Mouse (Mus musculus) ovary, postnatal 14 days (tissue): ENCODE measurements around the gene Epb41l2.

Experiments
- DNase-seq: peaks from one replicate; pipeline ENCODE4 v3.0.0; 2022; ENCODE audit warnings: low spot score

Gene Epb41l2

DNA sequence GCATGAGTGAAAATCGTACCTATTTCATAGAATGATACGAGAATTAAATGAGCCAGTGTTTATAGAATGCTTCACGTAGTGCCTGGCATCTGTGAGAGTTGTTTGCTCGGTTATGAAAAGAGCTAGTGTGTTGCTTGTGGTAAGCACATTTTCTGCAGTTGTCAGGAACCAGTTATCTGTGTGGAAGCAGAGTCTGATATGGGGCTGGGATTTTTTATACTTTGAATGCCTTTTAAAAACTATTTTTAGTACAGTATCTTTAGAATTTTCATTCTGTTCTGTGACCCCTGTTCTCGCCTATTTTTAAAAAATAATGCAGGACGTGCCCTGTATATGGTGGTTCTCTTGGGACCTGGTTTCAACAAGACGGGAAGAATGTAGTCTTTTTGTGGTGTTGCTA, 6.1 kb downstream of the Epb41l2 start:
- no peak for DNase-seq

DNA sequence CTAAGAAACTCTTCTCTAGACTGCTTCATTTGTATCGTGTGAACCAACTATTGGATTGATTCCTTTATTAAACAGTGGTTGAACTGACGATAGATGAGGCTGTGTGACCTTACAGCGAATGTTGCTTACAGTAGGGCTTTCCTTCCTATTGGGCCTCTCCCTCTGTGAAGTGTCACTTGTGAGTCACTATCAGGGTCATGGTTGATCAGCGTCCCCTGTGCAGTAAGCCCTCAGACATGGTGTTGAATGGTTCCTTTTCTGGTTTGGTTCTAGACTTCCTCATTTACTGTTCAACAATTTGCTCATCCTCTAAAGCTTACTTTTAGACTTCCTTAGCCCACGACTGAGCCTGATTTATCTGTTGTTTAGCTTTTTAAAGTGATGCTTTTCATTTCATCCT, 7.1 kb downstream of the Epb41l2 start:
- DNase-seq, result no peak

DNA sequence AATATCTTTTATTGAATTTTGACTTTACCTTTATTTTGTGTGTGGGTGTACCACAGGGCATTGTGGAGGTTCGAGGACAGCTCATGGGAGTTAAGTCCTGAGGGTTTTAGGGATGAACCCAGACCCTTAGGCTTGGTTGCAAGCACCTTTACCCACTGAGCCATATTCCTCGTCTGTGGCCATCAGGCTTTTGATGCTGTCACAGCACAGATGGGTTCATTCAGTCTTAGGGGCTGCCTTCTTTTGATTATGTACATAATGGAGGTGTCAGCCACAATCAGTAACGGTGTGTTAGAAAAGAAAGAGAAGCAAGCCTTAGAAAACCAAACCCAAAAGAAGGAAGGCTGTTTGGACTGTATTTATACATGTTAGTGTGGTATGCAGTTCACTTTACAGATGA, 9.3 kb downstream of the Epb41l2 start:
- DNase-seq, result no peak

DNA sequence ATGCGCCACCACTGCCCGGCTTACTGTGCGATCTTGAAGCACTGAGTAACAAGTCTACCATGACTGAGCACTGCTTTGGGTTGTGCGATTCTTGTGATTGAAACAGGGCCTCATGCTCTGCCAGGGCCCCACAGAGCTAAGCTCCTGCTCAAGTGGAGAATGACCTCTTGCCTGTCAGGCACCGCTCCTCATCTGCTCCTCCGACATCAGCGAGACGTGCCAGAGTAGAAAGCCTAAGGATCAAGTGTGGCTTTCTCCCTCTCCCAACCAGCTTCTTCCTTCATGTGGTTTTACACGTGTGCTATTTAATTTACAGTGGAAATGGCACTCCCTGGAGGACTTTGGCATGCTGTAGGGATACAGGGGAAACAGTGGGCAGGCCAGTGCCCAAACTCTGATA, 10.1 kb downstream of the Epb41l2 start:
- no peak for DNase-seq

DNA sequence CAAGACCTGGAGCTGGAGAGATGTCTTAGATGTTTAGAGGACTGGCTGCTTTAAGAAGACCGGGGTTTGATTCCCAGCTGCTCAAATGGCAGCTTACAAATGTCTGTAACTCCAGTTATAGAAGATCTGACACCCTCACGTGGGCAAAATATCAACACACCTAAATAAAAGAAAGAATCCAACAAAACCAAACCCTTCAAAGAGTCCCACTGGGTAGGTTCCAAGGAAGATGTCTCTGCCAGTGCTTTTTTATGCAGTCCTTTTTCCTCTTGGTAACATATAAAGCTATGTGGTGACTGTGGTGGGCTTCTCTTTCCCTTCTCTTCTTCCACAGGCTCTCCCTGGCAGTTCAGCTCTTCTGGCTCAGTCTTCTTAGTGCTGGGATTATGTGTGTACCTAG, 11.7 kb downstream of the Epb41l2 start:
- DNase-seq, result no peak

DNA sequence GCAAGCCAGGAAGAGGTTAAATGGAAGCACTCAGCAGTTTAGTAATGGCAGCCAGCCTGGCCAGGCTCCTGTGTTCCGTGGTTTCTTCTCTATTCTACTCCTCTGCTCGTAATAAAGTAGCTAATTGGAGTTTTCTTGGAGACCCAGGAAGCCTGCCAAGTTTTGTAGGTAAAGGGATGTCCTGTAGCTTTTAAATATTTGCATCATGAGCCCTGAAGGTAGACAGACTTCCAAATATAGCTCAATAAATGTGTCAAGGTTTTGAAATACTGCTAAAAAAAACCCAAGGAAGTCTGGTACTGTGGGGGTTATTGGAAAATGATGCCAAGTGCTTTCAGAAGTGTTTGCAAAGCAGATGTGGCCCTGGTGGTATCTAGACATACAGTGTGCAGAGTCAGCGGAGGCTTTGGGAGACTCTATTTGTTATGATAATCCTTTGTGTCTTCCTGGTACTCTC, 12.3 kb downstream of the Epb41l2 start:
- DNase-seq, result no peak

DNA sequence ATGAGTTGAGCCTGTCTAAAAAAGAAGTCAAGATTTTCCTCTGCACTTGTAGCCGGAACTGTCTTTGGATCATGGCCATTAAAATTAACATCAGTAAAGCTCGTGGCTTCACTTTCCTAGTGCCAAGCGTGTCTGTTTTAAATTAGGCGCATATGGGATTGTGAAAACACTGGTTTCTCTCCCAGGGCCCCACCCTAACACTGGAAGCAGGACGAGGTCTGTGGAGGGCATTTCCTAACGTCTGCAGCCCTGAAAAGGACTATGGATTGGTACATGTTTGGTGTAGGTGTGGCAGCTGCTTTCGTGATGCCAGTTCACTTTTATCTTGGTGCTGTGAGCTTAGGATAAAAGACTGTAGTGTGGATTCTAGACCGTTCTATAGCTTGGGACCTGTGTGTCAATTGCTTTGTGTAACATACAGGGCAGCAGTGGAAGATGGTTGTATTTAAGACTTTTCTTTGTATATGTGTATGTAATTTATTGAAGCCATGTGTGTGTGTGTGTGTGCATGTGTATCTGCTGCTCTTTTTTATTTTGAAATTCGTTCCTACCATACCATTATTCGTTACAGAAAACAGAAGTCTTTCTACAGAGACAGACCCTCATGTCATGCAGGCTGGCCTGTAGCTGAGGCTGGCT, 13.0 kb downstream of the Epb41l2 start:
- DNase-seq, result no peak

DNA sequence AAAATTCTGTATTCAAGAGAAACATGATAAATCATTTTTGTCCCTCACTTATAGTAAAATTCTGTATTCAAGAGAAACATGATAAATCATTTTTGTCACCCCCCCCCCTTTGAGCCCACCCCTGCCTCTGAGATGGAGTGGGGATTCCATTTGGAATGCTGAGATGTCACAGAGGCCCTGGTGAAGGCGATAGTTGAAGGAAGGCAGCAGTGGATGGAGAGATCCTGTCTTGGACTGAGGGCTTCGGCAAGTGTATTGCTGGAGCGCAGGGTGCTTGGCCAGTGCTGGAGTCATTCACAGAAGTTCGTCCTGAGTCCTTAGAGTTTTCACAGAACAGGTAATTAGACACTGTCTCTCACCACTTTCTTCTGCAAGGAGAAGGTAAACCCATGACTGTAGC, 15.4 kb downstream of the Epb41l2 start:
- DNase-seq, result no peak

DNA sequence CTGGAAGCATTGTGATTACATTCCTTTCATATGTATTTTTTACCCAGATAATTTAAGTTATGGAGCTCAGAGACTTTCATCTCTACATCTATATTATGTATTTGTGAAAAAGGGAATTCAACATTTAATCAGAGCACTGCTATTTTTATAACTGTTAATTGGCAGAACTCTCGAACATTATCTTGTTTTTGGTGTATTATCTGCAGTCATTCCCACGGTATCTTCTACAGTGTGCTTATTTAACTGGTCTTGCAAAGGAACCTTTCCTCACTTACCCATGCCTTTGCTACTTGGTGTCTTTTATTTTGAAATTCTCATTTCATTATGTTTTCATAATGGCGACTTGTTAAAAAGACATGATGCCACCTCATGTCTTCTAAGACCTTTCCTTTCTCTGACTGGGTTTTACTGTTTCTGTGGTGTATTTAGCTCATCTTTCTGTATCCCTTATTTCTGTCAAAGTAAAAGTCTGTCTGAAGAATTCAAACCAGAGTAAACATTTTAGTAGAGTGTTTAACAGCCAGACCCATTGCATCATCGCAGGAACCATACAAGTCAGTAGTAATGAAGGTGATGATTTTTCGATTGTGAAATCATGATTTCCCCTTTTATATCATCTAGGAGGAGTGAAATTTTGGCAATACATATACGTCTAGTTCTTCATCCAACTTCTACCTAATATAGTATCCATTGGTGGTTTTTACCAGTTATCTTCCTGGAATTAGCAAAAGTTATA, 21.3 kb downstream of the Epb41l2 start:
- DNase-seq, result no peak

DNA sequence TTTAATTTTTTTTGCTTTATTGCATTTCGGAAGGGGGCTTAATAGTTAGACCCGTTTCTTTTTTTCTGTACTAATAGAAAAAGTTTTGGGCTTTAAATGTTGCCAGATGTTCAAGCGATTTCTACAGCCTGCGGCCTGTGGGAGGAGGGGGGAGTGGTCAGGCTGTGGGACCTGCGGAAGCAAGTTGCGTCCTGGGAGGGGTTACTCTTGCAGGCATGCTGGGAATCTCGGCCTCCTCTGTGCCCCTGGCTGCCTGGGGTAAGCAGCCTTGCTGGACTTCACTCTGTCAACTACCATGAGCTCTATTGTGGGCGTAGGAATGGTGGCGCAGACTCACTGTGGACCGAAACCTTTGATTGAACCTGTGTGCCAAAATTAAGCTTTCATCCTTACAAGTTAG, 22.4 kb downstream of the Epb41l2 start:
- no peak for DNase-seq

DNA sequence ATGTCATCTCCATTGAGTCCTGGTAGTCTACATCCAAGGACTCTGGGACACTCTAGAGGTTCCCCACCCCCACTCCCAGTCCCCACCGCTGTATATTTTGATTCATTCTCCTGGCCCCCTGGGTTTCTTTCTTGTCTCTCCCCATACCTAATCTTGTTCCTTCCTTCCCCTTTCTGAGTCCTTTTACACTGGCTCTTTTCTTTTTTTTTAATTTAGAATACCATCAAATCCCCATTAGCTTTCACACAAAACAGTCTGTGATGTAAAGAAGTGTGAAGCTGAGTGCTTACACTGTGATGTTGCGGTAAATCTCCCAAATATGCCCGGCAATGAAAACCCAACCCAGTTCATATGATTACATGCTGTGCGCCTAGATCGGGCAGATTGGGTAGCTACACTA, 23.6 kb downstream of the Epb41l2 start:
- DNase-seq, result no peak

DNA sequence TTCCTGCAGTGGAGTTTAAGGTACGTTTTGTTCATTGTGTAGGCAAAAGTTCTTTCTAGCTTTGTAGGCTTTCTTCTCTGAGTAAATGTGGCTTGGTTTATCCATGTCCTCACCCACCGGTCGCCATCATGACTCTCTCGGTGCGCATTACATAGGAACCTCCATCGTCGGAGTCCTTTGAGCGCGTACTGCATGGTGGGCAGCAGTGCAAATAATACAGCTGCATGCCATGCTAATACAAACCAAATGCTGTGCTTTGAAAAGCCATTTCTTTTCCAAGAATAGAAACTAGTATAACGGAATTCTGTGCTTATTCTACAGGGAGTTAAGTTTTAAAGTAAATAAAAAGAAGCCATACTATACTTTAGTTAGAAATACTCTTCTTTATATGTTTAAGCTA, 24.8 kb downstream of the Epb41l2 start:
- DNase-seq, result no peak

DNA sequence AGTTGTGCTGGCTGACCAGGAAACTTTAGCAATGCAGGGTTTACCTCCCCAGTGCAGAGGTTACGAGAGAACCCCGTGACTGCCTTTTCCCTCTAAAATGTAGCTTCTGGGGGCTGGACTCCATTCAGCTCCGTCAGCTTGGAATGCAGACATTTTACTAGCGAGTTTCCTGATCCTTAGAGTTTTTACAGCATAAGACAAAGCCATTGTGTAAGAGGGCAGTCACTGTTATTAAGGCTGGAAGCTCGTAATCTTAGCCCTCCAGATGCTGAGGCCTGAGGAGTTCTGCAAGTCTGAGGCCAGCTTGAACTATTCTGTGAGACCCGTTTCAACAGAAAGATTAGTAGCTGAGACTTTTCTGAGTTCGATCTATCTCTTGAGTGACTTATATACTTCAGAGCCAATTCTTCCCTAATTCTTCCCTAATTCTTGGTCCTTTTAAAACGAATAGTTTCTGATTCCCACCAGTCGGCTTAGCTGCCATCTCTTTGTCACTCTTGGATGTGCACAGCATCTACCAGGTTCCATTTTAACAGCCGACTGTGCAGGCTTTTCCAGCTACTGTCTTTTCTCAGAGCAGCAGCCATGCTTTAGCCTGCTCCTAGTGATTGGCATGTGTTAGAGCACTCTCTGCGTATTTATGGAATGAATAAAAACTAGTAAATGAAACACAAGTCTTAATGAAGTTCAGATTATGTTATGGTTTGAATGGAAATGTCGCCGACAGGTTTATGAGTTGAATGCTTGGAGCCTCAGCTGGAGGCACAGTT, 26.4 kb downstream of the Epb41l2 start:
- no peak for DNase-seq

DNA sequence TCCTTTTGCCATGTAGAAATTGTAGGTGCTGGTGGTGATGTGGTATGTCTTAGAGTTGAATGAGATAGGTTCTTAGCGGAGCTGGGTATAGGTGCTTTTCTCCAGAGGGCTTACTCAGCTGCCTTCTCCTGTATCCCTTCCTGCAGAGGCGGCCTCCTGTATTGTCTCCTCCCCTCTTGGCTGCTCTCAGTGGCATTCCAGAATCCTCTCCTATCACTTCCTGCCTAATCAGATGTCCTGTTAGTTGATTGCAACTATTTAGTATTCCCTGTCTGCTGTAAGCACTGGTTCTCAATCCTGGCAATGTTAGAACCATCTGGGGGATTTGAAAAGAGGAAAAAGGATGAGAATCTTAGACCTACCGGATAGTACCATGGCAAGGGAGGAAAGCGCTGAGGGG, 27.3 kb downstream of the Epb41l2 start:
- no peak for DNase-seq

DNA sequence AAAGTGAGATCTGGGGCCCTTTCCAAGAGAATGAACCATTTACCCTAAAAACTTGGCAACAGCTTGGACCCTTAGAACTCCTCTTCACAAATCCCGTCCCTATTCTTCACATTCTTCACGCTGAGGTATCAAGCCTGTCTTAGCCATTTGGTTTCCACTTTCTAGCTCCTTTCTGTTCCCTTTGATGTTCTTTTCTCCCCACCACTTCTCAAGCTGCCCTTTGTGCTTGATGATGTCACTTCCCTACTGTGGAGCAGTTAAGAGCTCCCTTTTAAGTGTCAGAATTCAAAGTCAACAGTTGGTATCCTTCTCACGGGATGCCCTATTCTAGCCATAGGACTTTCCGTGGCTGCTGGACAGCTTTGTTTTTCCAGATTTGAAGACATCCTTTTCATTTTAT, 27.7 kb downstream of the Epb41l2 start:
- no peak for DNase-seq

DNA sequence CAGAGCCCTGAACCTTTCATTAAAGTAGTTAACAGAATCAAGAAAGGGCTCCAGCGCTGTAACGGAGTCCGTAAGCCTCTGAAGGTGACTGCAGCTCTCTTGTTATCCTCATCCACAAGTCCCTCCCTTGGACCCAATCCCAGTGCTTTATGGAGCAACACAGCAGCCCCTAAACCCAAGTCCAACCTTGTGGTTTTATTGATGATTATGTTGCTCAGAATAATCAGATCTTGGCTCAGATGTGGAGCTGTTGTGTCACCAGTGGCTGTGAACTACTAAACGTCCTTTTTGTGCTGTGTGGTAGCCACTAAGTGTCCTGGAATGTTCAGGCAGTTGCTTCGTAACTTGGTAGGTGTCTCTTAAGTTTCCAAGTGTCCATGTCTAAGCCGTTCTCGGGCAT, 33.2 kb downstream of the Epb41l2 start:
- no peak for DNase-seq

DNA sequence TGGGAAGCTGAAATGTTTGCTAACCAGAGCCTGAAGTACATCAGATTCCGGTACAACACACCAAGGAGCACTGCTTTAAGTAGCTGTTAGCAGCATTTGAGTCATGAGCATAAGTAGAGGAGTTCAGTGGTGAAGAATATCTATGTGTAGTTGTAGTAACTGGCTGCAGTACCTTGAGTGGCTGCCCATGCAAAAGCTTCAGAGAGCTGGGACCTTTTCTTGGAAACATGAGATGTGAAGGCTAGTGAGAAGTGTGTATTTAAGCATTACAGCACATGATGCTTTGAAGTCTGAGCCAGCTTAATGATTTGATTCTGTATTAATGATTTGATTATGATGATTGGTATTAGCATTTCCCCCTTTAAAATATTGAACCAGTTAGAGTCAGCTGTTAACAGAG, 34.1 kb downstream of the Epb41l2 start:
- no peak for DNase-seq

DNA sequence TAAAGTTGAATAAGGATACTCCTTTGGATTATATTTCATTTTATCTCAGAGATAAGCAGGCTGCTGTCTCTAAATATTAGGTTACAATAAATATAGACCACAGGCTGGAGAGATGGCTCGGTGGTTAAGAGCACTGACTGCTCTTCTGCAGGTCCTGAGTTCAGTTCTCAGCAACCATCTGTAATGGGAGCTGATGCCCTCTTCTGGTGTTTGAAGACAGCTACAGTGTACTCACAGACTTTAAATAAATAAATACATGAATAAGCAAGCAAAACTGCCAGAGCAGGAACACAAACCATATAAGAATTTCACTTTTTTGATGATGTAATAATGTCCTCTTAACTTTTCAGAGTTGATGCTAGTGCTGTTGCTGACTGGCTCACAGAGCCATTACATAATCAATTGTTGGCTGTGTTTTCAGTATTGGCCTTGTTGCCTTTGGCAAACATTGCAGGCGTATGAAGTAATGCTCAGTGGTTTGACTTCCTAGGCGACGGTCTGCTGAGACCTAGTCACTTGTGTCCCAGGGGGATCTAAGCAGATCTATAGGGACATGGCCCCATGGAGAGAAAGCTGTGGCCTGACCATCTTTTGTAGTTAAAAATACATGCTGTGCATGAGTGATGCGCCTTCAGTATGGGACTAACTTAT, 35.8 kb downstream of the Epb41l2 start:
- no peak for DNase-seq

DNA sequence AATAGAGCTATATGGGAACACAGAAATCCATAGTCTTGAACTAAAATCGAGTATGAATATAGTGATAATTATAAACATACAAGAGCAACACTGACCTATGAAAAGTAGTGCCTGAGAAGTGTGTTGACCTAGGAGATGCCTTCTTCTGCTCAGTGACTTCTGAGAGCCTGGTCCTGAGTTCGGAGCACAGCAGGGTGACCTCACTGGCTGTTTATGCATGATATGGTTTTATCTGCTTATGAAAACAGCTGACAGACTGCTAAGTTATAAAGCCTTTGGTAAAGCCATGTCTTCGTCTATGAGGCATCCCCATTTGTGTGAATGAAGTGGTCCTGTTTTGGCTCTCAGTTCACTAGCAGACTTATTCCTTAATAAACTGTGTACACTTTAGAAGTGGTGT, 37.3 kb downstream of the Epb41l2 start:
- no peak for DNase-seq

DNA sequence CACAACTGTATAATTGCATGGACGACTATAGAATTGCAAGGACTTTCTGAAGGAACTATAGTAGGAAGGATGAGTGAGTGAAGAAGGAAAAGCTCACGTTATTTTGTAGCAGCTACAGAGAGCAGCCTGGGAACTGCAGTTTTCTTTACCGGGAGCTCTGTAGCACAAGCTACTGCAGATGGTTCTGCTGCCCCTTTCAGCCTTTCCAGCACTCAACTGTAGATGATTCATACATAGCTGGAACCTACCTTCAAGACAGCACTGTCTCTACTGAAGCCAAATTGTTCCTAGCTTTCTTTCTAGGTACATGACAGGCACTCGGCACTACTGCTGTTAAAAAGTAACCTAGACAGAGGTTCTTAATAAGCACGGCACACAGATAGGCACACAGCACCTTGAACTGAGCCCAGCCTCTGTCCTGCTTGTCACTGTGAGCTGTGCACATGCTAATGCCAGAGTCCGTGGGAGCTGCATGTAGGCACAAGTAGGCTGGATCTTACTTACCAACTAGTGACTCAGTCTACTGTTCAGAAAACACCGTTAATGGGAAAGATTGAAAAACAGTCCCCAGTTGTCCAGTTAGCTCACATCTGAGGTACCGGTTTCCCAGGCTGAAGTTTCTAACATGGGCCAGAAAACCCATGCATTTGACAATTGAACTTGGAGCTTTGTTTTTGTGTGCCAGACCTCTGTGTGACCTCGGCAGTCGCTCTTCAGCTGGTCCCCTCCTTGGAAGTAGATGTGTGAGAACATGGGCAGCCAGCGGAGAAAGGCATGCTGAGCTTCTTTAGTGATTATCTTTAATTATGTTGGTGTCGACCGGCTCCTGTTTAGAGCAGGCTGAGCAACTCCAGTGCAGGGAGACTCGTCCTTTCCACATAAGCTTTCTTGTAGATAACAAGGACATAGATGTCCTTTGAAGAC, 38.4 kb downstream of the Epb41l2 start:
- no peak for DNase-seq

DNA sequence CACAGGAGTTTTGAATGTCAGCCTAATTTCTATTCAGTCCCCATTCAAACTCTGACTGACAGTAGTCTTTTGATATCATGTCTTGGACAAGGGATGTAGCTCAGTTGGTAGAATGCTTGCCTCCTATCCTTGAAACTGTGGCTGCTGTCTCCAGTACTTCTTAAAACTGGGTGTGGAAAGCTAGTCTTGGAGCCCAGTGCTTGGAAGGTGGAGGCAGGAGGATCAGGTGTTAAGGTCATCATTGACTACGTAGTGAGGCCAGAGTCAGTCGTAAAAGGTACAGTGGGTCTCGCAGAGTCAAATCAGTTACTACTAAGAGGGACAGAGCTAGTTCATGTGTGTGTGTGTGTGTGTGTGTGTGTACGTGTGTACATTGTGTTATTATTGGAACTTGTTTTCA, 39.4 kb downstream of the Epb41l2 start:
- no peak for DNase-seq

DNA sequence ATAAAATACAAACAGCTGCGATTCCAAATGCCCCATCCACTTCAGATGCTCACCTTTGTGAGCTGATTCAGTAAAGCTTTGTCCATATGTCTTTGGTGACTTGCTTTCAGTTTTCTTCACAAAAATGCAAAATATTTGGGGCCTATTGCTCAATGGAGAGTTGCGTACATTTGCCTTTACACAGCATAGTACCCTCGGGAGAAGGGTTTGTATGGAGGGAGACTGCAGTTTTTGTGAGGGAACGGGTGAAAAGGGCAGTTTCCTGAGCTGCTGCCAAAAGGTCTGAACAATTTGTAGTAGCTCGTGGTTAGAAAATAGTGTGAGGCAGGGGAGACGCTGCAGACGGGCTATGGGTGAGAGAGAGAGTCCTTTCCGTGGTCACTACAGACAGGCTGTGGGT, 40.5 kb downstream of the Epb41l2 start:
- DNase-seq, result no peak
